Mouse (Mus musculus): ENCODE data around the gene Prss32.
A peak's percentile ranks its signal among the peaks of the same experiment; 100 is the strongest.

DNA sequence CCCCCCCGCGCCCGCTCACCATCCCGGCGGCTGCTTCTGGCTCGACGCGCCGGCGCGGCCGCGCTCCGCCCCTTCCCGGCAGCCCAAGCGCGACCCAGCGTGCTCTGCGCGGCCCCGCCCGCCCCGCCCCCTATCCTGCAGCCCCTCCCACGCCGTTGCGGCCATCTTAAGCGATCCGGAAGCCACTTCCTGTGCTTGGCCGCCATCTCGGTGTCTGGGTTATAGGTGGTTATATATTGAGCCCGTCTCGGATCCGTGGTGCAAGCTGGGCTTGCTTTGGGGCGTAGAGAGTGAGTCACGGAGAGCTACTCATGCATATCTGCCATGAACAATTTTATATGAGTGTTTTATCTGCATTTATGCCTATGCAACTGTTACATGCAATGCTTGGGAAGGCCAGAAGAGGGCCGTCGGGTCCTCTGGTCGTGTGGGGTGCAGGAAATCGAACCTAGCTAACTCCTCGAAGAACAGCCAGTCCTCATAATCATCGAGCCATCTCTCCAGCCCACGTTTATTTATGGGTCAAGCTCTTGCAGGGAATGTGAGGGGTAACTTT lies 14.5 kb upstream of the Prss32 start, which contains the start of gene Elob:
- TF ChIP-seq CTCF (IDR thresholded peaks at IDR 0.05; ENCODE audit: extremely low read depth, insufficient read depth, insufficient read length, insufficient replicate concordance): peak; percentile 21; the same call in 1 of the 2 replicates
- TF ChIP-seq POLR2A (IDR thresholded peaks at IDR 0.05; ENCODE audit: low read depth, low read length): peak; percentile 11; the same call in 1 of the 2 replicates
